9 mouse cellular contexts compared by ENCODE assay signal in the genomic region with DNA sequence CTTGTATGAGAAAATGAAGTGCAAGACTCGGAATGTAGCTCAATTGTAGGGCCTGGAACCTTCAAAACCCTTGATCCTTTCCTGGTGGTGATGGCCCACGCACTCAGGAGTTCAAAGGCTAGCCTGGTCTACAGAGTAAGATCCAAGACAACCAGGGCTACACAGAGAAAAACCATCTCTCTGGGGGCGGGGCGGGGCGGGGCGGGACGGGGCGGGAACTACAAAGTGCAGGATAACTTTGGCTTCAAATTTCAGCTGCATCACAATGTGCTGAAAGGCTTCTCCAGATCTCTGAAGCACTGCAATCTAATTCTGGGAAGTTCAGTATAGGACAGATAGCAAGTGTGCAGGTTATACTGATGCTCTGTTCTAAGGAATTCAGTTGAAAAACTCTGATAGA. TPM values are rescaled to one million over a fixed set of nuclear protein-coding genes. Genes with fewer than 3 reads are reported as not detected.
DNase-seq lines count a peak whose midpoint lies in the region; ATAC-seq lines count a peak whose summit lies in the region.
"Had no signal": no experiment of that assay in that cellular context is flagged by ENCODE, and none has a peak within 500 bp of the region (broad histone marks: within the 10 kb centered on the region; RNA-seq: fewer than 3 reads in every experiment).

No protein-coding gene starts in this region.

- no peak overlapping the region for H3K9ac ChIP-seq in kidney, embryonic 16.5 days (replicated peaks; ENCODE audit: low read length)
- peak overlapping the region; percentile 45; the same call in 1 of the 2 replicates for H3K9ac ChIP-seq in liver, embryonic 13.5 days
- H3K9ac ChIP-seq: limb, embryonic 15.5 days had no signal

- H3K27me3 ChIP-seq in kidney, embryonic 16.5 days (ENCODE audit: insufficient read depth, low read length): no peaks in the 10 kb centered on the region
- H3K27me3 ChIP-seq in liver, embryonic 13.5 days: no peaks in the 10 kb centered on the region
- H3K27me3 ChIP-seq: limb, embryonic 15.5 days had no signal

- DNase-seq in embryo, embryonic 10.5 days (ENCODE audit: low spot score): peak; percentile 24
- no peak for DNase-seq in embryo, embryonic 10 days (ENCODE audit: low spot score)
- DNase-seq in kidney, adult 18-20 months: no peak
- no peak for DNase-seq in liver, embryonic 13.5 days
- no peak for DNase-seq in left cerebral cortex, adult 18-20 months (ENCODE audit: low spot score in 2 of 2)
- DNase-seq in yolk sac, embryonic 10.5 days (ENCODE audit: low spot score): no peak

- H3K9me3 ChIP-seq in kidney, embryonic 16.5 days (ENCODE audit: low read length): no peaks in the 10 kb centered on the region
- no peaks in the 10 kb centered on the region for H3K9me3 ChIP-seq in liver, embryonic 13.5 days (replicated peaks)
- H3K9me3 ChIP-seq: limb, embryonic 15.5 days had no signal

- 0 out of 2 replicates have a peak, but pooled peaks cover 3% of the 10 kb centered on the region for H3K36me3 ChIP-seq in kidney, embryonic 16.5 days (ENCODE audit: insufficient read depth, low read length)
- peaks cover 3% of the 10 kb centered on the region for H3K36me3 ChIP-seq in liver, embryonic 13.5 days
- H3K36me3 ChIP-seq: limb, embryonic 15.5 days had no signal

- H3K4me1 ChIP-seq in kidney, embryonic 16.5 days (ENCODE audit: insufficient read depth, low read length): peaks cover 12% of the 10 kb centered on the region
- H3K4me1 ChIP-seq in brown adipose tissue, adult 24 weeks (ENCODE audit: control insufficient read depth, insufficient read depth, insufficient read length, low read length): peaks cover 2% of the 10 kb centered on the region; the same call in 1 of the 2 replicates
- H3K4me1 ChIP-seq in liver, embryonic 13.5 days (replicated peaks): peaks cover 37% of the 10 kb centered on the region

- no peak overlapping the region for H3K4me3 ChIP-seq in kidney, embryonic 16.5 days (ENCODE audit: low read length)
- peak overlapping the region; percentile 14; the same call in 1 of the 2 replicates for H3K4me3 ChIP-seq in brown adipose tissue, adult 24 weeks (ENCODE audit: insufficient read depth, low read depth, low read length)
- H3K4me3 ChIP-seq in liver, embryonic 13.5 days (replicated peaks): peak overlapping the region; percentile 16; the same call in 1 of the 2 replicates

- 0 out of 2 replicates have a peak overlapping the region, but pooled peaks have one; percentile 89 for H3K4me2 ChIP-seq in kidney, embryonic 16.5 days (replicated peaks; ENCODE audit: low read depth, low read length)
- H3K4me2 ChIP-seq in liver, embryonic 13.5 days: peak overlapping the region; percentile 44

- H3K27ac ChIP-seq in kidney, embryonic 16.5 days (ENCODE audit: low read length): no peak overlapping the region
- no peak overlapping the region for H3K27ac ChIP-seq in brown adipose tissue, adult 24 weeks (replicated peaks; ENCODE audit: low read depth, low read length)
- peak overlapping the region; percentile 94 for H3K27ac ChIP-seq in liver, embryonic 13.5 days

- 18% methylated on average over 8 of the region's 8 CpGs for WGBS in kidney, embryonic 16.5 days
- 13% methylated on average over 8 of the region's 8 CpGs for WGBS in liver, embryonic 13.5 days (ENCODE audit: insufficient replicate concordance)

- ATAC-seq in kidney, embryonic 16.5 days (ENCODE audit: low FRiP score, low TSS enrichment): no peak
- ATAC-seq in liver, embryonic 13.5 days (ENCODE audit: low read depth): no peak

RNA-seq across cellular contexts. Expression of a gene that starts 1.6 kb away (rescaled TPM):
- polyA plus RNA-seq in kidney, embryonic 16.5 days (2015; fragmentation: Nextera tagmentation; extraction: Ambion mirVana): 103 and 106 TPM in 2 replicates
- 57.3 and 70.6 TPM in 2 replicates for polyA plus RNA-seq in brown adipose tissue, adult 24 weeks (2012; ENCODE audit: insufficient read depth, insufficient read length, missing spikeins)
- polyA plus RNA-seq in liver, embryonic 13.5 days (2015; fragmentation: Nextera tagmentation; extraction: Ambion mirVana): 48.5 and 53.9 TPM in 2 replicates
- total RNA-seq in left cerebral cortex, adult 18-20 months (2021): 10 to 100 TPM; 19.5 to 20.7 TPM

RNA-seq across cellular contexts. Expression of a gene that starts 12.7 kb away (rescaled TPM):
- 61.1 and 71.0 TPM in 2 replicates for polyA plus RNA-seq in kidney, embryonic 16.5 days (2015; fragmentation: Nextera tagmentation; extraction: Ambion mirVana)
- polyA plus RNA-seq in brown adipose tissue, adult 24 weeks (2012; ENCODE audit: insufficient read depth, insufficient read length, missing spikeins): 29.1 and 31.1 TPM in 2 replicates
- 61.4 and 74.1 TPM in 2 replicates for polyA plus RNA-seq in liver, embryonic 13.5 days (2015; fragmentation: Nextera tagmentation; extraction: Ambion mirVana)
- total RNA-seq in left cerebral cortex, adult 18-20 months (2021): 10 to 100 TPM; 18.2 to 18.4 TPM

RNA-seq across cellular contexts. Expression of a gene that starts 42.4 kb away (rescaled TPM):
- 53.1 and 57.7 TPM in 2 replicates for polyA plus RNA-seq in kidney, embryonic 16.5 days (2015; fragmentation: Nextera tagmentation; extraction: Ambion mirVana)
- polyA plus RNA-seq in brown adipose tissue, adult 24 weeks (2012; ENCODE audit: insufficient read depth, insufficient read length, missing spikeins): 25.7 and 31.6 TPM in 2 replicates
- polyA plus RNA-seq in liver, embryonic 13.5 days (2015; fragmentation: Nextera tagmentation; extraction: Ambion mirVana): 58.0 and 79.3 TPM in 2 replicates
- 10 to 100 TPM; 88.6 to 92.4 TPM for total RNA-seq in left cerebral cortex, adult 18-20 months (2021)
